ENCODE assay signal across 13 mouse cellular contexts in genomic region chr11:79779756-79780155, GRCm38 (mm10).
DNase-seq lines count a peak whose midpoint lies in the region; ATAC-seq and TF ChIP-seq lines count a peak whose summit lies in the region.
"Had no signal": no experiment of that assay in that cellular context is flagged by ENCODE, and none has a peak within 500 bp of the region (broad histone marks: within the 10 kb centered on the region; RNA-seq: fewer than 3 reads in every experiment).

No protein-coding gene starts in this region.

- peaks cover 41% of the 10 kb centered on the region for H3K4me1 ChIP-seq in heart, embryonic 10.5 days
- peaks cover 31% of the 10 kb centered on the region for H3K4me1 ChIP-seq in midbrain, embryonic 11.5 days (ENCODE audit: control insufficient read depth, insufficient read depth, low read length)
- no peaks in the 10 kb centered on the region; the same call in 1 of the 2 replicates for H3K4me1 ChIP-seq in midbrain, postnatal 0 days (ENCODE audit: insufficient read depth, low read length)
- H3K4me1 ChIP-seq in forebrain, embryonic 16.5 days (replicated peaks; ENCODE audit: control insufficient read depth, insufficient read depth, low read length) = no peaks in the 10 kb centered on the region

- 0 out of 2 replicates have a peak overlapping the region, but pooled peaks have one; percentile 4 for H3K27ac ChIP-seq in heart, embryonic 10.5 days
- H3K27ac ChIP-seq in midbrain, embryonic 11.5 days (ENCODE audit: low read depth, low read length) = no peak overlapping the region
- H3K27ac ChIP-seq in midbrain, postnatal 0 days (ENCODE audit: low read depth, low read length) = no peak overlapping the region
- H3K27ac ChIP-seq in forebrain, embryonic 16.5 days (ENCODE audit: low read length) = no peak overlapping the region
- H3K27ac ChIP-seq: forebrain, embryonic 12.5 days had no signal

- H3K4me2 ChIP-seq in midbrain, embryonic 11.5 days = no peak overlapping the region
- no peak overlapping the region for H3K4me2 ChIP-seq in midbrain, postnatal 0 days (ENCODE audit: low read depth, low read length, poor library complexity, severe bottlenecking)
- no peak overlapping the region for H3K4me2 ChIP-seq in forebrain, embryonic 16.5 days (ENCODE audit: low read length)
- H3K4me2 ChIP-seq: forebrain, embryonic 12.5 days; liver, embryonic 11.5 days had no signal

- H3K9ac ChIP-seq in midbrain, embryonic 11.5 days (ENCODE audit: low read length) = no peak overlapping the region
- no peak overlapping the region for H3K9ac ChIP-seq in midbrain, postnatal 0 days (replicated peaks; ENCODE audit: low read length, poor library complexity, severe bottlenecking)
- no peak overlapping the region for H3K9ac ChIP-seq in forebrain, embryonic 16.5 days (replicated peaks; ENCODE audit: low read depth, low read length)
- H3K9ac ChIP-seq: forebrain, embryonic 12.5 days had no signal

- intact Hi-C loops in heart, postnatal 14 days (cut with DNase I) = no loop called here

- WGBS in heart, embryonic 10.5 days = 64% methylated on average over 5 of the region's 5 CpGs
- WGBS in midbrain, embryonic 11.5 days = 12% methylated on average over 5 of the region's 5 CpGs
- 27% methylated on average over 5 of the region's 5 CpGs for WGBS in midbrain, postnatal 0 days
- 19% methylated on average over 5 of the region's 5 CpGs for WGBS in forebrain, embryonic 16.5 days

- H3K9me3 ChIP-seq in heart, embryonic 10.5 days = no peaks in the 10 kb centered on the region
- no peaks in the 10 kb centered on the region for H3K9me3 ChIP-seq in midbrain, embryonic 11.5 days (ENCODE audit: control insufficient read depth, low read length)
- no peaks in the 10 kb centered on the region for H3K9me3 ChIP-seq in midbrain, postnatal 0 days (ENCODE audit: low read length)
- no peaks in the 10 kb centered on the region for H3K9me3 ChIP-seq in forebrain, embryonic 16.5 days (ENCODE audit: control insufficient read depth, low read length)
- H3K9me3 ChIP-seq: forebrain, embryonic 12.5 days had no signal

- H3K4me3 ChIP-seq in heart, embryonic 10.5 days = no peak overlapping the region
- H3K4me3 ChIP-seq in midbrain, embryonic 11.5 days (ENCODE audit: low read depth, low read length) = no peak overlapping the region
- no peak overlapping the region for H3K4me3 ChIP-seq in midbrain, postnatal 0 days (ENCODE audit: low read depth, low read length)
- H3K4me3 ChIP-seq in forebrain, embryonic 16.5 days (replicated peaks; ENCODE audit: low read length) = no peak overlapping the region
- H3K4me3 ChIP-seq: forebrain, embryonic 12.5 days had no signal

- no peaks in the 10 kb centered on the region for H3K36me3 ChIP-seq in heart, embryonic 10.5 days
- no peaks in the 10 kb centered on the region for H3K36me3 ChIP-seq in midbrain, embryonic 11.5 days (ENCODE audit: control insufficient read depth, insufficient read depth, low read length)
- no peaks in the 10 kb centered on the region for H3K36me3 ChIP-seq in midbrain, postnatal 0 days (ENCODE audit: insufficient read depth, low read length)
- no peaks in the 10 kb centered on the region for H3K36me3 ChIP-seq in forebrain, embryonic 16.5 days (ENCODE audit: control insufficient read depth, insufficient read depth)
- H3K36me3 ChIP-seq: forebrain, embryonic 12.5 days had no signal

- ATAC-seq in midbrain, embryonic 11.5 days (ENCODE audit: low FRiP score) = peak; percentile 55; the same call in 1 of the 2 replicates
- ATAC-seq in midbrain, postnatal 0 days (ENCODE audit: low FRiP score) = no peak
- ATAC-seq in forebrain, embryonic 16.5 days = no peak

- DNase-seq in heart, embryonic 10.5 days (ENCODE audit: low spot score) = no peak
- no peak for DNase-seq in heart, postnatal 14 days
- DNase-seq in midbrain, embryonic 11.5 days (ENCODE audit: low spot score, missing footprints) = peak; percentile 91
- DNase-seq in midbrain, postnatal 0 days (ENCODE audit: low spot score) = no peak
- peak; percentile 61 to 65 for DNase-seq in adrenal gland, postnatal 36 days
- no peak for DNase-seq in spleen, postnatal 4 days (ENCODE audit: low spot score in 2 of 2)
- DNase-seq: gastrocnemius, postnatal 14 days; kidney, postnatal 36 days; thymus, postnatal 14 days had no signal

- no peak for TF ChIP-seq CTCF in midbrain, postnatal 0 days (IDR thresholded peaks at IDR 0.05)

- H3K27me3 ChIP-seq in heart, embryonic 10.5 days (ENCODE audit: insufficient read depth, poor library complexity, severe bottlenecking) = no peaks in the 10 kb centered on the region
- no peaks in the 10 kb centered on the region for H3K27me3 ChIP-seq in midbrain, embryonic 11.5 days (ENCODE audit: control insufficient read depth, insufficient read depth, low read length)
- H3K27me3 ChIP-seq in midbrain, postnatal 0 days (ENCODE audit: insufficient read depth, low read length) = no peaks in the 10 kb centered on the region
- no peaks in the 10 kb centered on the region for H3K27me3 ChIP-seq in forebrain, embryonic 16.5 days (replicated peaks; ENCODE audit: control insufficient read depth, insufficient read depth, low read length)
- H3K27me3 ChIP-seq: CH12.LX; forebrain, embryonic 12.5 days had no signal

Comparison
In these comparisons a context has a peak if more than half of its experiments do, and no peak if none do; other contexts are left out.
1. DNase-seq: peak in midbrain, embryonic 11.5 days (single experiment) and adrenal gland, postnatal 36 days (2 of 2); none in heart, embryonic 10.5 days (single experiment), heart, postnatal 14 days (0 of 2), midbrain, postnatal 0 days (single experiment) and spleen, postnatal 4 days (0 of 2).